In genomic region chr8:74555434-74555833, GRCm38 (mm10) we compare ENCODE assay signal across 27 mouse cellular contexts.
A peak's percentile ranks its signal among the peaks of the same experiment; 100 is the strongest.
DNase-seq lines count a peak whose midpoint lies in the region; ATAC-seq and TF ChIP-seq lines count a peak whose summit lies in the region.
"Had no signal": no experiment of that assay in that cellular context is flagged by ENCODE, and none has a peak within 500 bp of the region (broad histone marks: within the 10 kb centered on the region; RNA-seq: fewer than 3 reads in every experiment).

No protein-coding gene starts in this region.

- no peak overlapping the region for H3K4me3 ChIP-seq in kidney, embryonic 16.5 days (ENCODE audit: low read length)
- H3K4me3 ChIP-seq in lung, embryonic 14.5 days (ENCODE audit: low read depth, low read length), result no peak overlapping the region
- H3K4me3 ChIP-seq in lung, postnatal 0 days (ENCODE audit: low read depth, low read length), result no peak overlapping the region
- H3K4me3 ChIP-seq: embryonic facial prominence, embryonic 10.5 days; embryonic facial prominence, embryonic 13.5 days; erythroblast, embryonic 14.5 days; forebrain, embryonic 12.5 days; forebrain, embryonic 15.5 days; heart, adult 2 months; heart, embryonic 10.5 days; heart, embryonic 13.5 days had no signal

- WGBS in kidney, embryonic 16.5 days, result 21% methylated on average over 2 of the region's 2 CpGs
- WGBS in lung, embryonic 14.5 days, result 37% methylated on average over 2 of the region's 2 CpGs
- WGBS in lung, postnatal 0 days, result 35% methylated on average over 2 of the region's 2 CpGs

- no peaks in the 10 kb centered on the region for H3K27me3 ChIP-seq in kidney, embryonic 16.5 days (ENCODE audit: insufficient read depth, low read length)
- no peaks in the 10 kb centered on the region for H3K27me3 ChIP-seq in lung, embryonic 14.5 days (ENCODE audit: insufficient read depth, low read length)
- H3K27me3 ChIP-seq in lung, postnatal 0 days (replicated peaks; ENCODE audit: insufficient read depth, low read length), result no peaks in the 10 kb centered on the region
- H3K27me3 ChIP-seq: embryonic facial prominence, embryonic 13.5 days; forebrain, embryonic 12.5 days; forebrain, embryonic 15.5 days; heart, embryonic 13.5 days had no signal

- H3K9me3 ChIP-seq in kidney, embryonic 16.5 days (ENCODE audit: low read length), result no peaks in the 10 kb centered on the region
- H3K9me3 ChIP-seq in lung, embryonic 14.5 days (ENCODE audit: low read depth, low read length), result no peaks in the 10 kb centered on the region
- H3K9me3 ChIP-seq in lung, postnatal 0 days (ENCODE audit: low read length), result no peaks in the 10 kb centered on the region
- H3K9me3 ChIP-seq: embryonic facial prominence, embryonic 10.5 days; embryonic facial prominence, embryonic 13.5 days; forebrain, embryonic 12.5 days; forebrain, embryonic 15.5 days; heart, embryonic 10.5 days; heart, embryonic 13.5 days had no signal

- no peak for TF ChIP-seq CTCF in lung, embryonic 14.5 days (IDR thresholded peaks at IDR 0.05; ENCODE audit: low read depth)
- no peak for TF ChIP-seq CTCF in lung, postnatal 0 days (IDR thresholded peaks at IDR 0.05)

- H3K4me1 ChIP-seq in kidney, embryonic 16.5 days (ENCODE audit: insufficient read depth, low read length), result 0 out of 2 replicates have a peak, but pooled peaks cover 11% of the 10 kb centered on the region
- H3K4me1 ChIP-seq in lung, embryonic 14.5 days (ENCODE audit: insufficient read depth), result no peaks in the 10 kb centered on the region
- no peaks in the 10 kb centered on the region for H3K4me1 ChIP-seq in lung, postnatal 0 days (ENCODE audit: insufficient read depth, low read depth, low read length)
- H3K4me1 ChIP-seq: embryonic facial prominence, embryonic 10.5 days; embryonic facial prominence, embryonic 13.5 days; forebrain, embryonic 12.5 days; heart, embryonic 10.5 days; heart, embryonic 13.5 days had no signal

- ATAC-seq in kidney, embryonic 16.5 days (ENCODE audit: low FRiP score, low TSS enrichment), result peak; percentile 77; the same call in 1 of the 2 replicates
- peak; percentile 83 for ATAC-seq in lung, embryonic 14.5 days (ENCODE audit: insufficient read depth)
- ATAC-seq in lung, postnatal 0 days, result no peak
- ATAC-seq: activated CD4-positive, CD25-positive, alpha-beta regulatory T cell, adult 4 months; CD4-positive, CD25-positive, alpha-beta regulatory T cell, adult 4 months; forebrain, embryonic 15.5 days had no signal

- 0 out of 2 replicates have a peak overlapping the region, but pooled peaks have one; percentile 10 for H3K27ac ChIP-seq in kidney, embryonic 16.5 days (ENCODE audit: low read length)
- no peak overlapping the region for H3K27ac ChIP-seq in lung, embryonic 14.5 days (ENCODE audit: low read depth)
- no peak overlapping the region for H3K27ac ChIP-seq in lung, postnatal 0 days (ENCODE audit: low read length)
- H3K27ac ChIP-seq: embryonic facial prominence, embryonic 10.5 days; embryonic facial prominence, embryonic 13.5 days; forebrain, embryonic 12.5 days; forebrain, embryonic 15.5 days; heart, adult 2 months; heart, embryonic 10.5 days; heart, embryonic 13.5 days; hindbrain, embryonic 14.5 days had no signal

- no peak overlapping the region for H3K4me2 ChIP-seq in kidney, embryonic 16.5 days (replicated peaks; ENCODE audit: low read depth, low read length)
- no peak overlapping the region for H3K4me2 ChIP-seq in lung, embryonic 14.5 days
- H3K4me2 ChIP-seq in lung, postnatal 0 days (replicated peaks; ENCODE audit: low read depth, low read length), result no peak overlapping the region
- H3K4me2 ChIP-seq: embryonic facial prominence, embryonic 13.5 days; forebrain, embryonic 12.5 days; forebrain, embryonic 15.5 days; heart, embryonic 13.5 days; hindbrain, embryonic 14.5 days had no signal

- TF ChIP-seq EP300 in lung, postnatal 0 days (IDR thresholded peaks at IDR 0.05), result no peak

- H3K36me3 ChIP-seq in kidney, embryonic 16.5 days (ENCODE audit: insufficient read depth, low read length), result no peaks in the 10 kb centered on the region
- H3K36me3 ChIP-seq in lung, embryonic 14.5 days (ENCODE audit: insufficient read depth), result no peaks in the 10 kb centered on the region
- no peaks in the 10 kb centered on the region for H3K36me3 ChIP-seq in lung, postnatal 0 days (ENCODE audit: insufficient read depth, low read length)
- H3K36me3 ChIP-seq: embryonic facial prominence, embryonic 10.5 days; embryonic facial prominence, embryonic 13.5 days; forebrain, embryonic 12.5 days; forebrain, embryonic 15.5 days; heart, embryonic 10.5 days; heart, embryonic 13.5 days had no signal

- DNase-seq in kidney, adult 9 months, result no peak
- DNase-seq in lung, embryonic 14.5 days, result peak; percentile 45
- DNase-seq in lung, postnatal 0 days (ENCODE audit: low spot score), result no peak
- DNase-seq in ZHBTc4 (ENCODE audit: low read depth, low spot score), result peak; percentile 4
- no peak for DNase-seq in gastrocnemius, postnatal 4 days (ENCODE audit: low spot score in 2 of 2)
- DNase-seq: adrenal gland, adult 8-10 months; adrenal gland, postnatal 25 days; cerebellum, adult 11-12 months; cerebellum, adult 8-10 months; cerebellum, postnatal 10 days; cerebellum, postnatal 36 days; embryo, embryonic 11 days; gastrocnemius, postnatal 25 days; heart, adult 2 months; heart, postnatal 14 days; heart, postnatal 4 days had no signal

- H3K9ac ChIP-seq in kidney, embryonic 16.5 days (replicated peaks; ENCODE audit: low read length), result no peak overlapping the region
- no peak overlapping the region for H3K9ac ChIP-seq in lung, embryonic 14.5 days
- no peak overlapping the region for H3K9ac ChIP-seq in lung, postnatal 0 days (replicated peaks; ENCODE audit: low read depth)
- H3K9ac ChIP-seq: embryonic facial prominence, embryonic 13.5 days; forebrain, embryonic 12.5 days; forebrain, embryonic 15.5 days; heart, embryonic 13.5 days; hindbrain, embryonic 14.5 days had no signal

Comparison
In these comparisons a context has a peak if more than half of its experiments do, and no peak if none do; other contexts are left out.
1. DNase-seq: peak in lung, embryonic 14.5 days (single experiment) and ZHBTc4 (single experiment); none in kidney, adult 9 months (single experiment), lung, postnatal 0 days (single experiment) and gastrocnemius, postnatal 4 days (0 of 2).